Mouse (Mus musculus) erythroblast, embryonic 14.5 days (primary cell): ENCODE data around the gene Pomp.

ENCODE experiments used
- GATA1 ChIP-seq: IDR thresholded peaks from 2 replicates; pipeline ENCODE4 v1.6.1; 2012; ENCODE audit warnings: low read length, inconsistent platforms, mixed read lengths
- TAL1 ChIP-seq: IDR thresholded peaks from 3 replicates; pipeline ENCODE4 v1.6.1; 2012; ENCODE audit warnings: low read length, inconsistent platforms, mixed read lengths

DNA sequence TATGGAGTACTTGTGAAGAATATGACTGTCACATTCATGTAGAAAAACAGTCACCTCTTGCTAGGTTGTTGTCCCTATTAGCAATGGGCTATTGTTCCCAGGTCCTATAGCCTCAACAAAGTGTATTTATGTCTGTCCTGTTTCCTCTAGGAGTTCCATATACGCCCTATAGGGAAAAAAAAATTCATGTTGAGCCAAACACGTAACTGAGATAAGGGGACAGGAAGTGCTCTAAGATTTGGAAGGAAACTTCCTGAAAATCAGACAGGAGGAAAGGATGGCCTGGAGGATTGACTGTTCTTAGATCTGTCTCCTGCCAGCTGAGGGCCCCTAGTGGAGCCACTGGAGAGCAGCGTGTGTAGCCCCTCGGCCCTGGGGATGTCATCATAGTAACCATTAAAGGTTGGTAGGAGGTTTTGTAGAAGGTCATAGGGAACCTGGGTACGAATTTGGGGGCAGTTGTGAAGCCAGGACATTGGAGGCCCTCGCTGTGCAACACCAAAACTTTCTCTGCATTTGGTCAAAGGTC is 54.8 kb downstream of the Pomp start:
- TF ChIP-seq GATA1 (no peak), TAL1 (no peak)
